Mouse (Mus musculus) neural tube, embryonic 13.5 days (tissue): ENCODE measurements around the gene Zfp292. TPM values are rescaled to one million over a fixed set of nuclear protein-coding genes. Genes with fewer than 3 reads are reported as not detected.

Source experiments
- ATAC-seq: fragments of 200-750 bp; cut with Nextera tagmentation; 2 replicates; pipeline ENCODE4 v1.8.0; 2017; ENCODE audit warnings: low read depth, mild to moderate bottlenecking, moderate TSS enrichment, moderate library complexity
- H3K27ac ChIP-seq: fragments of 300-500 bp; sonication (generic); replicated peaks from 2 replicates; pipeline ENCODE4 v1.5.1; 2015; ENCODE audit warnings: moderate library complexity, mild to moderate bottlenecking, inconsistent platforms
- H3K27me3 ChIP-seq: fragments of 300-500 bp; sonication (generic); 2 replicates; pipeline ENCODE4 v1.6.1; 2015; ENCODE audit warnings: mild to moderate bottlenecking, inconsistent platforms
- H3K36me3 ChIP-seq: fragments of 300-500 bp; sonication (generic); 2 replicates; pipeline ENCODE4 v1.6.1; 2015; ENCODE audit warnings: mild to moderate bottlenecking, inconsistent platforms
- H3K4me1 ChIP-seq: fragments of 300-500 bp; sonication (generic); replicated peaks from 2 replicates; pipeline ENCODE4 v1.6.1; 2015; ENCODE audit warnings: inconsistent platforms
- H3K4me2 ChIP-seq: fragments of 300-500 bp; sonication (generic); 2 replicates; pipeline ENCODE4 v1.6.1; 2015; ENCODE audit warnings: inconsistent platforms, mild to moderate bottlenecking, moderate library complexity
- H3K4me3 ChIP-seq: fragments of 300-500 bp; sonication (generic); 2 replicates; pipeline ENCODE4 v1.5.1; 2015; ENCODE audit warnings: mild to moderate bottlenecking, inconsistent platforms
- H3K9ac ChIP-seq: fragments of 300-500 bp; sonication (generic); 2 replicates; pipeline ENCODE4 v1.6.1; 2015; ENCODE audit warnings: moderate library complexity, mild to moderate bottlenecking, inconsistent platforms
- H3K9me3 ChIP-seq: fragments of 300-500 bp; sonication (generic); 2 replicates; pipeline ENCODE4 v1.6.1; 2016; ENCODE audit warnings: inconsistent platforms
- WGBS: fragments of 180-500 bp; shearing (Covaris S2); methylation state at CpG from one replicate; pipeline ENCODE4 v1.1.7; 2015; 5-methylcytosine and 5-hydroxymethylcytosine counted together
- polyA plus RNA-seq: library from polyadenylated mRNA; unstranded; fragments of >200 nt; fragmentation: Nextera tagmentation; extraction: Ambion mirVana; gene quantifications from 2 replicates; pipeline ENCODE4 v1.2.1, GENCODE M21; 2015

Zfp292 gene
- polyA plus RNA-seq, 1 experiment from 2014 or later: 29.0 TPM

DNA sequence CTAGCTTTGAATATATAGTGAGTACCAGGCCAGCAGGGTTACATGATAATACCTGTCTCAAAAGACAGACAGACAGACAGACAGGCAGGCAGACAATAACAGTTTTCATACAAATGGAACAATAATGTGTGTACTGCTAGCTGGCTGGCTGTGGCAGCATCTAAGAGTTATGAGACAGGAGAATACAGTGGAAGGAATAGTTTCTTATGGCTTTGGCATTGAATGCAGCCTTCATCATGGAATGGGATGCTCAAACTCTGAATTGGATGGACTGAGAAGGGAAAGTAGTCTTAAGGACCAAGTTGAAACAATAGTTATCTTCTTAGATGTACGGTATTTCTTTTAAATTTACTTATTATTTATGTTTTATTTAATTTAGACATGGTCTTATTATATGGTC lies 16.6 kb upstream of the Zfp292 start:
- 98% methylated on average over 1 of the region's 1 CpGs for WGBS
- H3K36me3 ChIP-seq: no peaks in the 10 kb centered on the region
- no peaks in the 10 kb centered on the region for H3K9me3 ChIP-seq
- H3K4me2 ChIP-seq: no peak overlapping the region
- H3K27me3 ChIP-seq: no peaks in the 10 kb centered on the region
- no peak overlapping the region for H3K9ac ChIP-seq
- no peak for ATAC-seq
- H3K4me3 ChIP-seq: no peak overlapping the region
- H3K4me1 ChIP-seq: no peaks in the 10 kb centered on the region
- no peak overlapping the region for H3K27ac ChIP-seq

GRCm38 (mm10) chr4:34898497-34898896 lies 15.7 kb upstream of the Zfp292 start:
- Histone ChIP-seq H3K4me2 (no peak overlapping the region), H3K27me3 (no peaks in the 10 kb centered on the region), H3K9ac (no peak overlapping the region), H3K36me3 (no peaks in the 10 kb centered on the region), H3K4me3 (no peak overlapping the region), H3K9me3 (no peaks in the 10 kb centered on the region), H3K4me1 (no peaks in the 10 kb centered on the region), H3K27ac (no peak overlapping the region)
- 66% methylated on average over 2 of the region's 2 CpGs for WGBS
- no peak for ATAC-seq

DNA sequence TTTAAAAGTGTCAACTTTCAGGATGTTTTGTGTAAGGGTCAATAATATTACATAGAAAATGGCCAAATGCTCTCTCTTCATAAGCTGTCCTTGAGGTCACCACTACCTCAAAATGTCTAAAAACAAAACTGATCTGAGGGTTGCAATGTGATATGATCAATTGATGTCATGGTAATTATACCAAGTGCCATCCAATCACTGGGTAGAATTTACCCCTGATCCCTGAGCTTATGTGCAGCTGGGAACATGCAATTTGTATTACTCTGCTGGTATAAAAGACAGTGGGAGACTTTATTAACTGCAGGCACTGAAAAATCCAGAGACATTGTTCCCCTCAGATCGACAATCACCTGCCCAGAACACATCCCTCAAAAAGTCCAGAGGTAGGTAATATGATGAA lies 10.7 kb upstream of the Zfp292 start, which contains the start of gene Cga:
Cga (plus strand) TSS at position 301 of the 400 bp plus-strand sequence.
- Histone ChIP-seq H3K36me3 (no peaks in the 10 kb centered on the region), H3K9me3 (no peaks in the 10 kb centered on the region), H3K9ac (no peak within 1 kb of the TSS), H3K4me1 (no peaks in the 10 kb centered on the region), H3K27me3 (peaks cover 21% of the 10 kb centered on the region), H3K4me3 (no peak within 1 kb of the TSS), H3K27ac (no peak within 1 kb of the TSS), H3K4me2 (no peak within 1 kb of the TSS)
- ATAC-seq: no peak
- WGBS: 78% methylated on average over 1 of the region's 1 CpGs

- no peak overlapping the region for H3K9ac ChIP-seq
- H3K36me3 ChIP-seq: no peaks in the 10 kb centered on the region
- no peak overlapping the region for H3K4me2 ChIP-seq
- peaks cover 12% of the 10 kb centered on the region for H3K4me1 ChIP-seq
- WGBS: 28% methylated on average over 2 of the region's 2 CpGs
- no peaks in the 10 kb centered on the region for H3K9me3 ChIP-seq
- no peak overlapping the region for H3K27ac ChIP-seq
- no peak for ATAC-seq
- no peak overlapping the region for H3K4me3 ChIP-seq
- H3K27me3 ChIP-seq: peaks cover 22% of the 10 kb centered on the region
Measured at GRCm38 (mm10) chr4:34889812-34890185, 7.0 kb upstream of the Zfp292 start.

DNA sequence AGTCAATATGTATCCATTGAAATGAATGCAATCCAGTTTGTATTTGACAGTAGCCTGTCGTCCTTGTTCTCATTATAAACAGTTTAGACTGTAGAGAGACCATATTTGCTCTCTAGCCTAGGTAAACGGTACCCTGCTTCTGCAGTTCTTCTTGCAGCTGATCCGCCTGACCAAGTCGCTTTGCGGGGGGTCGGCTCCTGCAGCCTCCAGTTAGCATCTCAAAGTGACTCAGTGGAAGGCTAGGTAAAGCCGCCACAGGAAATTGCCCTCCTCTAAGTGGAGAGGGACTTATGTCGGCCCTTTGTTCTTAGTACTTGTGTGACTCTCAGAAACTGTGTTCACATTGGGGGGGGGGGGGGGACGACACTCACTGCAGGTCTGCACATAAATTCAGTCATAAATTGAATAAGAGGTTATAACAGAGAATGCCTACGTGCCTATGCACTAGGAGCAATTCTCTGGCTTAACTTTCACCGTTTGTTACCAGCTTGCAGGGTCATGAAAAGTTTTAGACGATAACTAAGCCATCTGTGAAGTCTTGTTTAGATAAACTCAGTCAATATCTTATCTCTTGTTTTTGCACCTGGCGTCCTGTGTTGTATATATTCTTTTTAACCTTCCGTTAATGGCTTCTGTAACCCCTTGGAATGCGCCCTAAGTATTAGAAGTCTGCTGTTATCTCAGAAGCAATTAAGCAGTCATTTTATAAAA lies 6.5 kb upstream of the Zfp292 start:
- H3K9me3 ChIP-seq: no peaks in the 10 kb centered on the region
- no peak overlapping the region for H3K4me3 ChIP-seq
- peaks cover 12% of the 10 kb centered on the region for H3K4me1 ChIP-seq
- 8% methylated on average over 15 of the region's 15 CpGs for WGBS
- H3K9ac ChIP-seq: no peak overlapping the region
- peaks cover 22% of the 10 kb centered on the region for H3K27me3 ChIP-seq
- H3K36me3 ChIP-seq: no peaks in the 10 kb centered on the region
- H3K27ac ChIP-seq: no peak overlapping the region
- no peak for ATAC-seq
- H3K4me2 ChIP-seq: no peak overlapping the region

- H3K27me3 ChIP-seq: peaks cover 22% of the 10 kb centered on the region
- peak overlapping the region; percentile 94 for H3K27ac ChIP-seq
- peak overlapping the region; percentile 81 for H3K4me2 ChIP-seq
- 5% methylated on average over 7 of the region's 7 CpGs for WGBS
- no peaks in the 10 kb centered on the region for H3K9me3 ChIP-seq
- H3K9ac ChIP-seq: peak overlapping the region; percentile 84
- peak overlapping the region; percentile 58 for H3K4me3 ChIP-seq
- peaks cover 18% of the 10 kb centered on the region for H3K4me1 ChIP-seq
- no peak for ATAC-seq
- H3K36me3 ChIP-seq: no peaks in the 10 kb centered on the region
Measured at GRCm38 (mm10) chr4:34887295-34887694, 4.5 kb upstream of the Zfp292 start.

GRCm38 (mm10) chr4:34886490-34887111 lies 3.8 kb upstream of the Zfp292 start:
- Histone ChIP-seq H3K4me1 (peaks cover 22% of the 10 kb centered on the region), H3K4me2 (peak overlapping the region; percentile 81), H3K27ac (peak overlapping the region; percentile 94), H3K9ac (peak overlapping the region; percentile 84), H3K36me3 (no peaks in the 10 kb centered on the region), H3K4me3 (peak overlapping the region; percentile 58), H3K9me3 (no peaks in the 10 kb centered on the region), H3K27me3 (peaks cover 22% of the 10 kb centered on the region)
- ATAC-seq: peak; percentile 66
- WGBS: under 1% methylated on average over 48 of the region's 48 CpGs

GRCm38 (mm10) chr4:34885631-34886351 lies 3.0 kb upstream of the Zfp292 start:
- WGBS: 50% methylated on average over 9 of the region's 9 CpGs
- Histone ChIP-seq H3K27ac (peak overlapping the region; percentile 94; the same call in 1 of the 2 replicates), H3K9me3 (no peaks in the 10 kb centered on the region), H3K4me3 (peak overlapping the region; percentile 58), H3K36me3 (no peaks in the 10 kb centered on the region), H3K4me2 (peak overlapping the region; percentile 81), H3K9ac (peak overlapping the region; percentile 84), H3K27me3 (peaks cover 19% of the 10 kb centered on the region), H3K4me1 (peaks cover 30% of the 10 kb centered on the region)
- ATAC-seq: no peak

DNA sequence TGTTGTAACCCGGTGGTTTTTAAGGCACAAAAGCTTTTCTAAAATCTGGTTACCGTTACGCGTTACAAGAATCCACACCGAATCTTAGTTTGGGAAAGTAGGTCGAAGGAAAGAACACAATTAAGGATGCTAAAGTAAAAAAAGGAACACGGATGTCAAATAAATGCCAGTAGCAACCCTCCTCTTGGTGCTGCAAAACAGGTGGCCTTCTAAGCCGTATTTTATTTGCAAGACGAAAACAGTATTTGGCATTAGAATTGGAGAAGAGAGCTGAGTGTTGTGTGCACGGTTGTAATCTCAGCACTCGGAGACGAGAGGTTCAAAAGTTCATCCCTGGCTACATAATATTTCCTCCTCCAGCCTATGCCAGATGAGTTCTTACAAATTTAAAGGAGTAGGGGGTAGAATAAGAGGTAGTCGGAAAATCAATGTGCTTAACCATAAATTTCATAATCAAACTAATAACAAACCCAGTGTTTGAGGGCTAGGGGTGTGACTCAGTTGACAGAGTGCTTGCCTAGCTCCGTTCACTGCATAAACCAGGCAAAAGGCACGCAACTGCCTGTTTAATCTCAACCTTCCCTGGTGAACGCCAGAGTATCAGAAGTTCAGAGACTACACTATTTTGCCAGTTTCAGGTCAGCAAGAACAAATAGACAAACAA lies 738 bp upstream of the Zfp292 start:
- Histone ChIP-seq H3K9me3 (no peaks in the 10 kb centered on the region), H3K27me3 (peaks cover 1% of the 10 kb centered on the region), H3K9ac (peak overlapping the region; percentile 99), H3K4me2 (peak overlapping the region; percentile 78), H3K36me3 (no peaks in the 10 kb centered on the region), H3K4me1 (peaks cover 40% of the 10 kb centered on the region), H3K4me3 (peak overlapping the region; percentile 95), H3K27ac (peak overlapping the region; percentile 99)
- no peak for ATAC-seq
- 32% methylated on average over 16 of the region's 16 CpGs for WGBS

- under 1% methylated on average over 56 of the region's 58 CpGs for WGBS
- Histone ChIP-seq H3K36me3 (0 out of 2 replicates have a peak, but pooled peaks cover 3% of the 10 kb centered on the region), H3K4me3 (peak overlapping the region; percentile 95), H3K27ac (peak overlapping the region; percentile 99), H3K27me3 (no peaks in the 10 kb centered on the region), H3K9me3 (no peaks in the 10 kb centered on the region), H3K4me2 (peak overlapping the region; percentile 78), H3K4me1 (peaks cover 36% of the 10 kb centered on the region), H3K9ac (peak overlapping the region; percentile 99)
- peak; percentile 71 for ATAC-seq
Measured at GRCm38 (mm10) chr4:34882291-34882769, 430 bp downstream of the Zfp292 start.

DNA sequence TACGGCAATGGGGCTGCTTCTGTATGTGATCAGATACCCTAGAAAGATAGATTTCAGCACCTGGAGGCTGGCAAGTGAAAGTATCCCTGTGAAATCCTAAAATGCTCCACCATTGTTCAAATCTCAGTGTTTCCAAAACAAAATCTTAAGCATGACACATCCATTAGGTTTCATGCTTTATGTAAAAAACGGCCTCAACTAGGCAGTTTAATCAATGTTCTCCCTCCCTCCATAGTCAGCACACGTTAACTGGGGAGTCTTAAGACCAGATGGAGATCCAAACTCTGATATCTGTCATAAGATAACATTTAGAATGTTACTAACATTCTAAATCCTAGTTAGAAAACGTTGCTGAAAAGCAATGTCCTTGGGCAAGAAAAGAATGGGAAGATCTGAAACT lies 909 bp downstream of the Zfp292 start:
- peak overlapping the region; percentile 99 for H3K9ac ChIP-seq
- peaks cover 35% of the 10 kb centered on the region for H3K4me1 ChIP-seq
- peak overlapping the region; percentile 99 for H3K27ac ChIP-seq
- H3K27me3 ChIP-seq: no peaks in the 10 kb centered on the region
- peak overlapping the region; percentile 78 for H3K4me2 ChIP-seq
- H3K36me3 ChIP-seq: peaks cover 8% of the 10 kb centered on the region; the same call in 1 of the 2 replicates
- peak overlapping the region; percentile 95 for H3K4me3 ChIP-seq
- 11% methylated on average over 4 of the region's 4 CpGs for WGBS
- ATAC-seq: no peak
- H3K9me3 ChIP-seq: no peaks in the 10 kb centered on the region
